Mouse (Mus musculus): ENCODE measurements around the gene Abraxas1. TPM values are rescaled to one million over a fixed set of nuclear protein-coding genes. Genes with fewer than 3 reads are reported as not detected.

Gene Abraxas1
- polyA plus RNA-seq (2014; fragmentation: Nextera tagmentation; extraction: Ambion mirVana) = 11.4 and 14.9 TPM in 2 replicates

DNA sequence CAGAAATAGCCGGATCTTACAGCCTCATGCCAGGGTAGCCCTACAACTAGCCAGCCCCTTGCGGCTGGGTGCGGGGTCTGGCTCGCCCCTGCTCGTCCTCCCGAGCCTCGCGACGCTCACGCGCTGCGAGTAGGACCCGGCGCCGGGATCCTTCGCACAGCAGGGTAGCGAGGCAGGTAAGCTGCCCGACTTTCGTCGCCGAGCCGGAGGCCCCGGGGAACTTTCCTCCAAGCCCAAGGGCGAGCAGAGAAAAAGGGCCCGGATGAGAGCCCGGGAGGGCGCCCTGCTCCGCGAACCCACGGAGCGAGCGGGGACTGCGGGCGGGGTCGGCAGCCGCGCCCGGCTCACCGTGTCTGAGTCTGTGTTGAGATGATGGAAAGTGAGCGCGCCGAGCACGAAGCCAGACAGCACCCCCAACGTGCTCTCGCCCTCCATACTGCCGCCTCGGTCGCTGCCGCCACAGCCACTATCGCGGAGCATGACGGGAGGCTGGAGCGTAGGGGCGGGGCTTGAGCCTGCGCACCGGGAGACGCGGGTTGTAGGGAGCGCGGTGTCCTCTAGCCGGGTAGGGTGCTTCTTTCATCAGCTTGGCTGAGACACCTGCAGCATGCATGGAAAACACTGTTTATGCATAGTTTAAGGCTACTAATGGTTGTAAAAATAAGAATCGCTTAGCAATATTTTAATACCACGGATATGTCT is at the start of gene Abraxas1:
Abraxas1 (minus strand) TSS at position 483 of the 702 bp plus-strand sequence.
- Histone ChIP-seq H3K4me1 (replicated peaks; ENCODE audit: control insufficient read depth, insufficient read depth, low read length) (0 out of 2 replicates have a peak, but pooled peaks cover 12% of the 10 kb centered on the region), H3K36me3 (replicated peaks; ENCODE audit: control insufficient read depth, insufficient read depth) (peaks cover 6% of the 10 kb centered on the region; the same call in 1 of the 2 replicates), H3K27me3 (ENCODE audit: control insufficient read depth, insufficient read depth, low read length) (no peaks in the 10 kb centered on the region), H3K4me2 (replicated peaks) (peak within 1 kb of the TSS; percentile 85), H3K4me3 (replicated peaks; ENCODE audit: low read length) (peak within 1 kb of the TSS; percentile 77), H3K9me3 (ENCODE audit: control insufficient read depth, low read length) (no peaks in the 10 kb centered on the region), H3K27ac (peak within 1 kb of the TSS; percentile 78), H3K9ac (peak within 1 kb of the TSS; percentile 86)
- DNase-seq (ENCODE audit: low spot score) (peak; percentile 86), ATAC-seq (ENCODE audit: low FRiP score) (peak; percentile 97)
- WGBS = under 1% methylated on average over 63 of the region's 63 CpGs

DNA sequence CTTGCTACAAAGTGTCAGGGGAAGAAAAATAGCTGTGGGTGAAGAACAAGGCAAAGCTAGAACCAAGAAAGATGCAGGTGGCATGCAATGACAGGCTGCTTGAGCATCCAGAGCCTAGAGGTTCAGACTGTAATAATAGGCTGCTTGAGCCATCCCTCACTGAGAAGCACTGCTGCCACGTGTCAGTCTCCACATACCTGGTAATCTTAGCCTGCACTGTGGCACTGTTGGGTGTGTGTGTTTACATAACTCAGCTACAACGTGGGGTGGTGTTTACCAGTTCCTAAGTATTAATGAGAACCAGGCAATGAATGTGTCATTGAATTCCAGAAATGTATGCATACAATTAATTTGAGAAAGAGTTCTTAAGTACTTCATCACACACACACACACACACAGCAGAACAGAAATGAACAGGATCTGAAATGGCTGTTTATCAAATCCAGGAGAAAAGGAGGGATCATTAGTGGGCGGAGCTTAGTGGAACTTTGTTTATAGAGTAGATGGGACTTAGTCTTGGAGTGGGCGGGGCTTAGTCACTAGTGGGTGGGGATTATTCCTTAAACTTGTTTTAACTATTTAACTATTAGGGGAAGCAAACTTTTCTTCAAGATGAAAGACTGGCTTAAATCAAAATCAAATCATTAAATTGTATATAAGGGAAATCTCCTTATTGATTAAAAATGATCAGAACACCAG is 48.6 kb upstream of the Abraxas1 start:
- H3K4me3 ChIP-seq (replicated peaks; ENCODE audit: low read length) = no peak overlapping the region
- WGBS = 76% methylated on average over 4 of the region's 4 CpGs
- H3K27me3 ChIP-seq (ENCODE audit: control insufficient read depth, insufficient read depth, low read length) = no peaks in the 10 kb centered on the region
- H3K9me3 ChIP-seq (ENCODE audit: control insufficient read depth, low read length) = peaks cover 3% of the 10 kb centered on the region; the same call in 1 of the 2 replicates
- H3K4me1 ChIP-seq (replicated peaks; ENCODE audit: control insufficient read depth, insufficient read depth, low read length) = no peaks in the 10 kb centered on the region
- DNase-seq (ENCODE audit: low spot score) = no peak
- no peaks in the 10 kb centered on the region for H3K36me3 ChIP-seq (replicated peaks; ENCODE audit: control insufficient read depth, insufficient read depth)
- H3K27ac ChIP-seq = no peak overlapping the region
- no peak overlapping the region for H3K9ac ChIP-seq
- no peak for ATAC-seq (ENCODE audit: low FRiP score)
- no peak overlapping the region for H3K4me2 ChIP-seq (replicated peaks)

DNA sequence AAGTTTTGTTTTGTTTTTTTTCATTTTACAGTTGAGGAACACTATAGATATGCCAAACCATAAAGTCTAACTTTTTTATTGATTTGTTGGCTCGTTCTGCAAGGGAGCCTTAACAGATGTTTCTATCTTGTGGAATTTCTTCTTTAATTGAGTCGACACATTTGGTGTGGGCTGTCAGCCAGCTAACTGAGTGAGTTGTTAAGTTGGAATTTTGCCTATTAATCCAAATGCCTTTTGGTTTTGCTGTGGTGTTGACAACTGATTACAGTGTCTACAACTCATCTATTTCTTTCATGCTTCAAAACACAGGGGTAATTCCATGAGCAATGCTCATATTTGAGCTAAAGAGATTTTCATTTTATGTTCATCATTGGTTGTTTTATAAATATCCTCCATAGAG is 45.4 kb upstream of the Abraxas1 start:
- no peak for DNase-seq (ENCODE audit: low spot score)

DNA sequence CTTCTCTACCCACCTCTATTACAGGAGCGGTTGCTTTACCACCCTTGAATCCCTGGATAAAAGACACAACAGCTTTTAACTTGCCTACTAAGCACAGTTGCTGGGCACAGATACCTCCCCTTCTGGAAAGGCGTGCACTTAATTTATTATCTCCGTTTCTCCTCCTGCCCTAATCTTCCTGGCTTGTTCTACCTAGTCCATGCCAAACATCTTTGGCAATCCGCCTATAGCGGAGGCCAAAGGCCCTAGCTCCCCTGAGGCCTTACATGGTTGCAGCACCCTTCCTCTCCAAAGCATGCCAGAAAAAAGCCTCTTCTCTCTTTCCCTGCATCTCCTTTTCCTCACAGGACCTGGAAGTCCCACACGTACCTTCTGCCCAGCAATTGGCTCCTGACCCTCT is 43.7 kb upstream of the Abraxas1 start:
- H3K4me2 ChIP-seq (replicated peaks) = no peak overlapping the region
- H3K4me1 ChIP-seq (replicated peaks; ENCODE audit: control insufficient read depth, insufficient read depth, low read length) = no peaks in the 10 kb centered on the region
- H3K27me3 ChIP-seq (ENCODE audit: control insufficient read depth, insufficient read depth, low read length) = no peaks in the 10 kb centered on the region
- H3K9ac ChIP-seq = no peak overlapping the region
- no peak for DNase-seq (ENCODE audit: low spot score)
- no peaks in the 10 kb centered on the region for H3K36me3 ChIP-seq (replicated peaks; ENCODE audit: control insufficient read depth, insufficient read depth)
- no peak for ATAC-seq (ENCODE audit: low FRiP score)
- WGBS = 90% methylated on average over 6 of the region's 6 CpGs
- H3K9me3 ChIP-seq (ENCODE audit: control insufficient read depth, low read length) = no peaks in the 10 kb centered on the region
- no peak overlapping the region for H3K4me3 ChIP-seq (replicated peaks; ENCODE audit: low read length)
- H3K27ac ChIP-seq = no peak overlapping the region

More for the DNA sequence above, 45.4 kb upstream of the Abraxas1 start:
- Histone ChIP-seq H3K9me3 (ENCODE audit: control insufficient read depth, low read length) (peaks cover 3% of the 10 kb centered on the region; the same call in 1 of the 2 replicates), H3K4me3 (replicated peaks; ENCODE audit: low read length) (no peak overlapping the region), H3K4me1 (replicated peaks; ENCODE audit: control insufficient read depth, insufficient read depth, low read length) (no peaks in the 10 kb centered on the region), H3K9ac (no peak overlapping the region), H3K36me3 (replicated peaks; ENCODE audit: control insufficient read depth, insufficient read depth) (no peaks in the 10 kb centered on the region), H3K4me2 (replicated peaks) (no peak overlapping the region), H3K27me3 (ENCODE audit: control insufficient read depth, insufficient read depth, low read length) (no peaks in the 10 kb centered on the region), H3K27ac (no peak overlapping the region)
- 78% methylated on average over 2 of the region's 2 CpGs for WGBS
- ATAC-seq (ENCODE audit: low FRiP score) = no peak

DNA sequence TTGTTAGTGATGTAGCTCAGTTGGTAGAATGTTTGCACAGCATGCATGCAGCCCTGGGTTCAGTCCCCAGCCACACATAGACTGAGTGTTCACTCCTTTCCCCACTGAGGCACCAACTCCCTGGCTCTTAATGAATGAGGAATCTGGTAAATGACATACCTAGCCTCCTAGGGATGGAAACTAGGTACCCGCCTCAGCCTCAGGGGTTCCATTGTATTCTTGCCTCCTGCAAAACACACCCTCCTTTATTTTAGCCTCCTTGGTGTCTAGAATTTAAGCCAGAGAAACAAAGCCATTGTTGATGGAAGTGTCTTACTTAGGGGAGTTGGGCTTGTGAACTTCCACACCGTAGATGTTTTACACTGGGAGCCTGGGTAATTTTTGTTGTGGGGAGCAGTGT is 42.3 kb upstream of the Abraxas1 start:
- Histone ChIP-seq H3K27ac (no peak overlapping the region), H3K9ac (no peak overlapping the region), H3K9me3 (ENCODE audit: control insufficient read depth, low read length) (no peaks in the 10 kb centered on the region), H3K4me3 (replicated peaks; ENCODE audit: low read length) (no peak overlapping the region), H3K27me3 (ENCODE audit: control insufficient read depth, insufficient read depth, low read length) (no peaks in the 10 kb centered on the region), H3K36me3 (replicated peaks; ENCODE audit: control insufficient read depth, insufficient read depth) (no peaks in the 10 kb centered on the region), H3K4me2 (replicated peaks) (no peak overlapping the region), H3K4me1 (replicated peaks; ENCODE audit: control insufficient read depth, insufficient read depth, low read length) (no peaks in the 10 kb centered on the region)
- ATAC-seq (ENCODE audit: low FRiP score) (no peak), DNase-seq (ENCODE audit: low spot score) (no peak)
- 66% methylated on average over 2 of the region's 2 CpGs for WGBS

DNA sequence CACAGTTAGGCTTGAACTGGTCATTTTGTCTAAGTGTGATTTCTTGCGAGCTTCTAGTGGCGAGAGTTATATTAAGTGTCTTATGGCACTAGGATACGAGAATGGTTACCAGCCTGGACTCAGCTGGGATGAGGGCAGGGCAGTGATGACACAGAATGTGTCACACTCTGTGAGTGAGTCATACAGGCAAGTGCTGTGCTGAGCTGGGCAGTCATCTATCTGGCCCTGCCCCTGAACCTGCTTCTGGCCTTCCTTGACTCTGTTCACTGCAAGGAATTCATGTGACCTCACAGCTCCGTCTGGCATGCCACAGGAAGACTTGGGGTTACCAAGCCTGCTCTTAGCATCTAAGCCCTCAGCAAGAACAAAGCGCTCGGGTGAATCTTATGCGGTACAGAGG is 41.0 kb upstream of the Abraxas1 start:
- Histone ChIP-seq H3K4me3 (replicated peaks; ENCODE audit: low read length) (no peak overlapping the region), H3K36me3 (replicated peaks; ENCODE audit: control insufficient read depth, insufficient read depth) (no peaks in the 10 kb centered on the region), H3K4me2 (replicated peaks) (no peak overlapping the region), H3K27ac (no peak overlapping the region), H3K9ac (no peak overlapping the region), H3K4me1 (replicated peaks; ENCODE audit: control insufficient read depth, insufficient read depth, low read length) (no peaks in the 10 kb centered on the region), H3K9me3 (ENCODE audit: control insufficient read depth, low read length) (no peaks in the 10 kb centered on the region), H3K27me3 (ENCODE audit: control insufficient read depth, insufficient read depth, low read length) (no peaks in the 10 kb centered on the region)
- WGBS = 86% methylated on average over 7 of the region's 7 CpGs
- no peak for DNase-seq (ENCODE audit: low spot score)
- ATAC-seq (ENCODE audit: low FRiP score) = no peak

DNA sequence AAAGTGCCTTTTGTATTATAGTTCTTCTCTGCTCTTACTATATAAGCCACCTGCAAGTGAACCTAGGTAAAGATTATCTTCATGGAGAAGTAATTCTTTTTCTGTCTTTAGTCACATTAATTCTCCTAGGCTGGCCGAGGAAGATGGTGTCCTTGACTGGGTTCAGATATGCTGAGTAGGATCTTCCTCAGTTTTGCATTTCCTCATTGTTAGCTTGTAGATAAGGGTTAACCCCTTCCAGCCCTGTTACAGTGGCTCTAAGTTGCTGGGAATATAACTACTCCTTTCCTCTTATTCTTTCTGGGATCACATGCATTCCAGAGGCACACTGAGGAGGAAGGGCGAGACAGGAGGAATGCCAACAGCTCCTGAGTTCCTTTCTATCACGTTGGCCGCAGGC is 40.4 kb upstream of the Abraxas1 start:
- DNase-seq (ENCODE audit: low spot score) (no peak), ATAC-seq (ENCODE audit: low FRiP score) (no peak)
- H3K4me2 ChIP-seq (replicated peaks) = no peak overlapping the region
- H3K9me3 ChIP-seq (ENCODE audit: control insufficient read depth, low read length) = no peaks in the 10 kb centered on the region
- no peaks in the 10 kb centered on the region for H3K36me3 ChIP-seq (replicated peaks; ENCODE audit: control insufficient read depth, insufficient read depth)
- no peaks in the 10 kb centered on the region for H3K4me1 ChIP-seq (replicated peaks; ENCODE audit: control insufficient read depth, insufficient read depth, low read length)
- H3K4me3 ChIP-seq (replicated peaks; ENCODE audit: low read length) = no peak overlapping the region
- no peak overlapping the region for H3K9ac ChIP-seq
- H3K27me3 ChIP-seq (ENCODE audit: control insufficient read depth, insufficient read depth, low read length) = no peaks in the 10 kb centered on the region
- WGBS = 71% methylated on average over 4 of the region's 4 CpGs
- H3K27ac ChIP-seq = no peak overlapping the region

DNA sequence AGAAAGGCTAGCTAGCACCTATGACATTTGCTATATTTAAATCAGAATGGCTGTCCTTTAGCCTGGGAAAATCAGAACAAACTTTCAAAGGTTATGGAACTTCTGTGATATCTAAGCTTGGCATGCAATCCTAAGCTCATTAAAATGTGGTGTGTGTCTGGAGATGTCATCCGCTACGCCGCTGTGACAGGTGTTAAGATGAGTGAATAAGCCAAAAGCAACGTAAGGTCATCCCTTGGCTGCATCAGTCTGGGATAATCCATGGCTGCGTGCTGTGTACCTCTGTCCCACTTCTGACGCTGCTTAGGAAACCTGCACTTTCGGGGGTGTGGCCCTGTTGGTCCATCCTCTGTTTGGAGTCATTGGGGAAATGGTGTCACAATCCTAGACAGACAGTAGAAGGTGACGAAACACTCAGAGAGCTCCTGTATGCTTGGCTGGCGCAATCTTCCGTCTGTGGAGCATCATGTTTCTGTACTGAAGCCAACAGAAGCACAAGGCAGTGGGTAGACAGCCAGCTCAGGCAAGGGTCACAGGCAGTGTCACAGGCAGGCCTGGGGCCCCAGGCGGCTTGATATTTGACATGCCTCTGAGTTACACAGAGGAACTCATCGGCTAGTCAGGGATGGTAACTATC is 39.8 kb upstream of the Abraxas1 start:
- no peak for DNase-seq (ENCODE audit: low spot score)
- ATAC-seq (ENCODE audit: low FRiP score) = no peak
- H3K4me1 ChIP-seq (replicated peaks; ENCODE audit: control insufficient read depth, insufficient read depth, low read length) = no peaks in the 10 kb centered on the region
- H3K4me3 ChIP-seq (replicated peaks; ENCODE audit: low read length) = no peak overlapping the region
- H3K36me3 ChIP-seq (replicated peaks; ENCODE audit: control insufficient read depth, insufficient read depth) = no peaks in the 10 kb centered on the region
- no peaks in the 10 kb centered on the region for H3K27me3 ChIP-seq (ENCODE audit: control insufficient read depth, insufficient read depth, low read length)
- no peaks in the 10 kb centered on the region for H3K9me3 ChIP-seq (ENCODE audit: control insufficient read depth, low read length)
- H3K4me2 ChIP-seq (replicated peaks) = no peak overlapping the region
- H3K9ac ChIP-seq = no peak overlapping the region
- no peak overlapping the region for H3K27ac ChIP-seq
- 83% methylated on average over 12 of the region's 12 CpGs for WGBS

DNA sequence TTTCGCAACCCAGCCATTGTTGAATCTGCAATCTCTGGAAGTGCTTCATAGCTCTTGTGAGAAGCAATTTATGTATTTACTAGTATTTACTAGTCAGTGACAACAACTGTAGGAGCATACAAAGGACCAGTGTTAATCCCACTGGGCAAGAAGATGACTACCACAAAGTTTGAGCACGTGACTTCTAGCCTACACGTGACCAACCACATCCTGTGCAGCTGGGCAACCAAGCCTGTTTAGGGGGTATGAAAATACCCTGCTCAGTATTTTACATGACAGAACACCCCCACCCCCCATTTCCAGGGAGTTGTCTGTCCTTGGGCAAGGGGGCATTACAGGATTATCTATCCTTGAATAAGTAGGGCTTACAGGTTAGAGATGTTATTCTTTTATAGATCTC is 35.8 kb upstream of the Abraxas1 start:
- Histone ChIP-seq H3K4me3 (replicated peaks; ENCODE audit: low read length) (no peak overlapping the region), H3K4me2 (replicated peaks) (no peak overlapping the region), H3K27me3 (ENCODE audit: control insufficient read depth, insufficient read depth, low read length) (no peaks in the 10 kb centered on the region), H3K9me3 (ENCODE audit: control insufficient read depth, low read length) (no peaks in the 10 kb centered on the region), H3K36me3 (replicated peaks; ENCODE audit: control insufficient read depth, insufficient read depth) (no peaks in the 10 kb centered on the region), H3K27ac (no peak overlapping the region), H3K4me1 (replicated peaks; ENCODE audit: control insufficient read depth, insufficient read depth, low read length) (no peaks in the 10 kb centered on the region), H3K9ac (no peak overlapping the region)
- DNase-seq (ENCODE audit: low spot score) (no peak), ATAC-seq (ENCODE audit: low FRiP score) (no peak)
- 94% methylated on average over 3 of the region's 3 CpGs for WGBS
